Mouse (Mus musculus): ENCODE measurements around the gene Ruvbl1. TPM values are rescaled to one million over a fixed set of nuclear protein-coding genes. Genes with fewer than 3 reads are reported as not detected.

Gene Ruvbl1
- total and polyA plus RNA-seq, 2 experiments from 2014 or later, result 56.7 to 82.8 TPM

DNA sequence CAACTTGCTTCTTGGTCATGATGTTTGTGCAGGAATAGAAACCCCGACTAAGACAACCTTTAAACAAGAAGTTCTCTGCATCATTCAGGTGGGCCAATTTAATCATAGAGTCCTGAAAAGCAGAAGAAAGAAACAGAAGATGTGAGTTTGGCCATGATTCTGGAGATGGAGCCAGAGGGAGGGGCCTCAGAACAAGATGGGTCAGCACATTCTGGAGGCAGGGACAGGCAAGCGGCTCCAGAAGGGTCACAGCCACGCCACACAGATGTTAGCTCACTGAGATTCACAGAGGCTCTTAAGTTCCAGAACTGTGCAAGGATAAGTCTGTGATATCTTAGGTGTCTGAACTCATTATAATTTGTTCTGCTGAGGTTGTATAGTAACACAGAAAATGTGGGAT, 79.0 kb downstream of the Ruvbl1 start:
- H3K4me2 ChIP-seq (ENCODE audit: low read depth), result no peak overlapping the region

GRCm38 (mm10) chr6:88544644-88545396, 79.6 kb downstream of the Ruvbl1 start:
- peaks cover 5% of the 10 kb centered on the region; the same call in 1 of the 2 replicates for H3K27me3 ChIP-seq (ENCODE audit: insufficient read depth, low read length)
- ATAC-seq, result peak; percentile 51; the same call in 1 of the 2 replicates
- no peak for TF ChIP-seq CTCF (IDR thresholded peaks at IDR 0.05; ENCODE audit: low read depth)

More for the DNA sequence above, 79.0 kb downstream of the Ruvbl1 start:
- no peak overlapping the region for H3K9ac ChIP-seq
- DNase-seq (no peak), ATAC-seq (no peak)
- no peaks in the 10 kb centered on the region for H3K36me3 ChIP-seq (ENCODE audit: insufficient read depth)
- H3K27me3 ChIP-seq (ENCODE audit: insufficient read depth, low read length), result peaks cover 5% of the 10 kb centered on the region; the same call in 1 of the 2 replicates
- H3K4me1 ChIP-seq (ENCODE audit: insufficient read depth), result no peaks in the 10 kb centered on the region
- H3K4me3 ChIP-seq (ENCODE audit: low read depth, low read length), result no peak overlapping the region
- 83% methylated on average over 3 of the region's 3 CpGs for WGBS
- no peaks in the 10 kb centered on the region for H3K9me3 ChIP-seq (ENCODE audit: low read length)
- no peak for TF ChIP-seq CTCF (IDR thresholded peaks at IDR 0.05; ENCODE audit: low read depth)
- H3K27ac ChIP-seq (ENCODE audit: low read depth, low read length), result no peak overlapping the region

GRCm38 (mm10) chr6:88545397-88545790, 80.2 kb downstream of the Ruvbl1 start:
- Histone ChIP-seq H3K9ac (no peak overlapping the region), H3K4me2 (ENCODE audit: low read depth) (no peak overlapping the region), H3K4me1 (ENCODE audit: insufficient read depth) (no peaks in the 10 kb centered on the region), H3K36me3 (ENCODE audit: insufficient read depth) (no peaks in the 10 kb centered on the region), H3K9me3 (ENCODE audit: low read length) (no peaks in the 10 kb centered on the region), H3K27me3 (ENCODE audit: insufficient read depth, low read length) (peaks cover 5% of the 10 kb centered on the region; the same call in 1 of the 2 replicates), H3K4me3 (ENCODE audit: low read depth, low read length) (no peak overlapping the region), H3K27ac (ENCODE audit: low read depth, low read length) (no peak overlapping the region)
- ATAC-seq (no peak), DNase-seq (no peak)
- no peak for TF ChIP-seq CTCF (IDR thresholded peaks at IDR 0.05; ENCODE audit: low read depth)
- 14% methylated on average over 10 of the region's 10 CpGs for WGBS

More at GRCm38 (mm10) chr6:88544644-88545396, 79.6 kb downstream of the Ruvbl1 start:
- Histone ChIP-seq H3K4me3 (ENCODE audit: low read depth, low read length) (no peak overlapping the region), H3K4me1 (ENCODE audit: insufficient read depth) (no peaks in the 10 kb centered on the region), H3K9me3 (ENCODE audit: low read length) (no peaks in the 10 kb centered on the region), H3K36me3 (ENCODE audit: insufficient read depth) (no peaks in the 10 kb centered on the region), H3K9ac (no peak overlapping the region; the same call in 1 of the 2 replicates), H3K27ac (ENCODE audit: low read depth, low read length) (no peak overlapping the region), H3K4me2 (ENCODE audit: low read depth) (no peak overlapping the region)
- WGBS, result 25% methylated on average over 11 of the region's 11 CpGs
- DNase-seq, result no peak

Other genes with a start within 250 kb of the Ruvbl1 start
- gene Dnajb8, start 243.1 kb upstream of the Ruvbl1 start, total RNA-seq (2014; rRNA removed), result not detected in 2 replicates
- gene Dnajb8, start 243.1 kb upstream of the Ruvbl1 start, polyA plus RNA-seq (2015; fragmentation: Nextera tagmentation; extraction: Ambion mirVana), result not detected in 2 replicates
- gene Eefsec, start 18.9 kb upstream of the Ruvbl1 start, total RNA-seq (2014; rRNA removed), result 20.1 and 22.9 TPM in 2 replicates
- 26.1 and 28.4 TPM in 2 replicates for gene Eefsec, start 18.9 kb upstream of the Ruvbl1 start, polyA plus RNA-seq (2015; fragmentation: Nextera tagmentation; extraction: Ambion mirVana)
- 150 and 191 TPM in 2 replicates for gene Sec61a1, start 53.5 kb downstream of the Ruvbl1 start, total RNA-seq (2014; rRNA removed)
- 118 and 125 TPM in 2 replicates for gene Sec61a1, start 53.5 kb downstream of the Ruvbl1 start, polyA plus RNA-seq (2015; fragmentation: Nextera tagmentation; extraction: Ambion mirVana)
- 0.08 and 0.29 TPM in 2 replicates for gene Kbtbd12, start 172.5 kb downstream of the Ruvbl1 start, total RNA-seq (2014; rRNA removed)
- 0.14 and 0.24 TPM in 2 replicates for gene Kbtbd12, start 172.5 kb downstream of the Ruvbl1 start, polyA plus RNA-seq (2015; fragmentation: Nextera tagmentation; extraction: Ambion mirVana)

Data from forebrain, postnatal 0 days (tissue).